Mouse (Mus musculus) cortical plate, adult 2 months (tissue): Measurements from ENCODE around the gene Wdr92.

ENCODE experiments used
- CTCF ChIP-seq: fragments of 200-500 bp; IDR thresholded peaks from 2 replicates; pipeline ENCODE4 v1.5.1; 2011; ENCODE audit warnings: mild to moderate bottlenecking, control low read depth, low read length; ENCODE audit not compliant: insufficient read depth; ENCODE audit errors: extremely low read depth
- POLR2A ChIP-seq: fragments of 200-500 bp; IDR thresholded peaks from 2 replicates; pipeline ENCODE4 v1.6.1; 2011; ENCODE audit warnings: mild to moderate bottlenecking, low read length, control low read depth; ENCODE audit not compliant: insufficient read depth; ENCODE audit errors: extremely low read depth

DNA sequence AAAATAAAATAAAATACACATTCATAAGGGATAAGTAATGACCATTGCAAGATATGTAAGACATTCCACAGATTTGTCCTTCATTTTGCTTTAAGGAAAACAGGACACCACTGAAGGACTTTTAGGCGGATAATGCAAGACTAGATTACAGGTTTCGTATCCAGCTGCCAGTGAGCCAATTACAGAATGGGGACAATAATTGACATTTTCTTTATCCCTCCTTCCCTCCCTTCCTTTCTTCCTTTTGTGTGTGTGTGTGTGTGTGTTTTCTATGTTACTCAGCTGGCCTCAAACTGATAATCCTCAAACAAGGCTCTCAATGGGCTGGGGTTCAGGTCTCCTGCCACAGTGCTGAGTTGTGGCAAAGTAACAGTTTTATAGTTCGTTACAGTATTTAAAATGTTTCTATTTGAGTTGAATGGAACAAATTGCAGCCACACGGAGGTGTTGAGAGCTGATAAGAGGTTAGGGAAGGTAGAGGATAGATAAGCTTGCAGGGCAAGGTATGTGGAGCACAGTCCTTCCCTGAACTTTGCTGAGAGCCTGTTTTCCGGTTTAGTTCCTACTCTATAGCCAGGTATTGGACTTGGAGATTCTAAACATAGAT lies 31.1 kb downstream of the Wdr92 start:
- no peak for TF ChIP-seq POLR2A
- TF ChIP-seq CTCF: no peak
